Comparison of ENCODE assay signal across 10 mouse cellular contexts in genomic region chr13:105153955-105154354, GRCm38 (mm10).
DNase-seq lines count a peak whose midpoint lies in the region; ATAC-seq and TF ChIP-seq lines count a peak whose summit lies in the region.
"Had no signal": no experiment of that assay in that cellular context is flagged by ENCODE, and none has a peak within 500 bp of the region (broad histone marks: within the 10 kb centered on the region; RNA-seq: fewer than 3 reads in every experiment).

No protein-coding gene starts in this region.

- 56% methylated on average over 4 of the region's 4 CpGs for WGBS in forebrain, postnatal 0 days
- 62% methylated on average over 4 of the region's 4 CpGs for WGBS in forebrain, embryonic 11.5 days
- 64% methylated on average over 4 of the region's 4 CpGs for WGBS in lung, adult 2 months
- 62% methylated on average over 4 of the region's 4 CpGs for WGBS in lung, postnatal 0 days

- peak; percentile 9 for DNase-seq in forebrain, postnatal 0 days
- DNase-seq in forebrain, embryonic 11.5 days (ENCODE audit: low spot score) = no peak
- DNase-seq in lung, adult 2 months = peak; percentile 10
- DNase-seq in lung, postnatal 25 days (ENCODE audit: low spot score) = no peak
- DNase-seq in brain, embryonic 14.5 days (ENCODE audit: low read depth) = peak; percentile 37
- peak; percentile 17 for DNase-seq in lung, postnatal 0 days (ENCODE audit: low spot score)
- no peak for DNase-seq in ovary, postnatal 14 days (ENCODE audit: low spot score)
- no peak for DNase-seq in frontal cortex, postnatal 14 days (ENCODE audit: low spot score in 2 of 2)

- ATAC-seq in forebrain, postnatal 0 days = no peak
- ATAC-seq in forebrain, embryonic 11.5 days (replicated peaks; ENCODE audit: low FRiP score) = no peak
- no peak for ATAC-seq in lung, postnatal 0 days

- TF ChIP-seq POLR2A in lung, adult 2 months (IDR thresholded peaks at IDR 0.05; ENCODE audit: borderline replicate concordance, extremely low read depth, low read depth, low read length) = no peak
- TF ChIP-seq POLR2A in brain, embryonic 14.5 days (IDR thresholded peaks at IDR 0.05; ENCODE audit: borderline replicate concordance, extremely low read depth, insufficient read depth, insufficient read length, poor library complexity, severe bottlenecking) = no peak

- H3K9ac ChIP-seq in forebrain, postnatal 0 days = no peak overlapping the region
- H3K9ac ChIP-seq in forebrain, embryonic 11.5 days (ENCODE audit: low read length) = no peak overlapping the region
- H3K9ac ChIP-seq in lung, postnatal 0 days (replicated peaks; ENCODE audit: low read depth) = no peak overlapping the region
- H3K9ac ChIP-seq: heart, embryonic 13.5 days; liver, embryonic 15.5 days had no signal

- no peaks in the 10 kb centered on the region for H3K4me1 ChIP-seq in forebrain, postnatal 0 days (ENCODE audit: insufficient read depth)
- no peaks in the 10 kb centered on the region for H3K4me1 ChIP-seq in forebrain, embryonic 11.5 days (replicated peaks; ENCODE audit: control insufficient read depth, insufficient read depth, low read length)
- no peaks in the 10 kb centered on the region for H3K4me1 ChIP-seq in lung, adult 2 months (ENCODE audit: control insufficient read depth, insufficient read depth, low read length)
- H3K4me1 ChIP-seq in lung, postnatal 0 days (ENCODE audit: insufficient read depth, low read depth, low read length) = no peaks in the 10 kb centered on the region
- H3K4me1 ChIP-seq: heart, embryonic 13.5 days; liver, embryonic 15.5 days had no signal

- H3K9me3 ChIP-seq in forebrain, postnatal 0 days (ENCODE audit: low read length) = no peaks in the 10 kb centered on the region
- H3K9me3 ChIP-seq in forebrain, embryonic 11.5 days (ENCODE audit: control insufficient read depth, low read length) = no peaks in the 10 kb centered on the region
- no peaks in the 10 kb centered on the region for H3K9me3 ChIP-seq in lung, postnatal 0 days (ENCODE audit: low read length)
- H3K9me3 ChIP-seq: heart, embryonic 13.5 days; liver, embryonic 15.5 days had no signal

- no peak overlapping the region for H3K4me2 ChIP-seq in forebrain, postnatal 0 days (ENCODE audit: low read depth)
- H3K4me2 ChIP-seq in forebrain, embryonic 11.5 days (ENCODE audit: low read depth, low read length, severe bottlenecking) = no peak overlapping the region
- H3K4me2 ChIP-seq in lung, postnatal 0 days (replicated peaks; ENCODE audit: low read depth, low read length) = no peak overlapping the region
- H3K4me2 ChIP-seq: heart, embryonic 13.5 days; liver, embryonic 15.5 days had no signal

- no peak overlapping the region for H3K4me3 ChIP-seq in forebrain, postnatal 0 days (ENCODE audit: low read depth, low read length)
- no peak overlapping the region for H3K4me3 ChIP-seq in forebrain, embryonic 11.5 days (ENCODE audit: low read depth, low read length)
- no peak overlapping the region for H3K4me3 ChIP-seq in lung, adult 2 months (replicated peaks; ENCODE audit: extremely low read depth, low read depth, low read length)
- no peak overlapping the region for H3K4me3 ChIP-seq in lung, postnatal 0 days (ENCODE audit: low read depth, low read length)
- H3K4me3 ChIP-seq: heart, embryonic 13.5 days; liver, embryonic 15.5 days had no signal

- peak; percentile 38; the same call in 1 of the 2 replicates for TF ChIP-seq CTCF in forebrain, postnatal 0 days (IDR thresholded peaks at IDR 0.05; ENCODE audit: low read depth)
- 0 out of 2 replicates have a peak, but pooled peaks have one; percentile 40 for TF ChIP-seq CTCF in lung, adult 2 months (IDR thresholded peaks at IDR 0.05; ENCODE audit: insufficient read depth, low read length)
- TF ChIP-seq CTCF in brain, embryonic 14.5 days (IDR thresholded peaks at IDR 0.05; ENCODE audit: borderline replicate concordance, extremely low read depth, insufficient read depth, insufficient read length) = peak; percentile 47; the same call in 1 of the 2 replicates
- TF ChIP-seq CTCF in lung, postnatal 0 days (IDR thresholded peaks at IDR 0.05) = peak; percentile 52

- no peak for TF ChIP-seq EP300 in lung, postnatal 0 days (IDR thresholded peaks at IDR 0.05)

- no peak overlapping the region for H3K27ac ChIP-seq in forebrain, postnatal 0 days (ENCODE audit: low read depth, low read length)
- no peak overlapping the region for H3K27ac ChIP-seq in forebrain, embryonic 11.5 days (ENCODE audit: low read depth, low read length)
- H3K27ac ChIP-seq in lung, postnatal 0 days (ENCODE audit: low read length) = no peak overlapping the region
- H3K27ac ChIP-seq: heart, embryonic 13.5 days; liver, embryonic 15.5 days had no signal

- H3K27me3 ChIP-seq in forebrain, postnatal 0 days (ENCODE audit: insufficient read depth, low read length) = no peaks in the 10 kb centered on the region
- no peaks in the 10 kb centered on the region for H3K27me3 ChIP-seq in forebrain, embryonic 11.5 days (ENCODE audit: control insufficient read depth, insufficient read depth, low read length)
- H3K27me3 ChIP-seq in lung, postnatal 0 days (replicated peaks; ENCODE audit: insufficient read depth, low read length) = no peaks in the 10 kb centered on the region
- H3K27me3 ChIP-seq: heart, embryonic 13.5 days; liver, embryonic 15.5 days had no signal

- H3K36me3 ChIP-seq in forebrain, postnatal 0 days (ENCODE audit: insufficient read depth) = no peaks in the 10 kb centered on the region
- H3K36me3 ChIP-seq in forebrain, embryonic 11.5 days (ENCODE audit: control insufficient read depth, insufficient read depth, low read length) = no peaks in the 10 kb centered on the region
- no peaks in the 10 kb centered on the region for H3K36me3 ChIP-seq in lung, postnatal 0 days (ENCODE audit: insufficient read depth, low read length)
- H3K36me3 ChIP-seq: heart, embryonic 13.5 days; liver, embryonic 15.5 days had no signal

Comparison
In these comparisons a context has a peak if more than half of its experiments do, and no peak if none do; other contexts are left out.
1. DNase-seq: peak in forebrain, postnatal 0 days (single experiment), lung, adult 2 months (single experiment), brain, embryonic 14.5 days (single experiment) and lung, postnatal 0 days (single experiment); none in forebrain, embryonic 11.5 days (single experiment), lung, postnatal 25 days (single experiment), ovary, postnatal 14 days (single experiment) and frontal cortex, postnatal 14 days (0 of 2).
2. Peak in every context shown above with its lines, with median percentiles within 50 percentile points of each other: CTCF ChIP-seq.